Mouse (Mus musculus): ENCODE results near the gene Fastkd5.

Gene Fastkd5

DNA sequence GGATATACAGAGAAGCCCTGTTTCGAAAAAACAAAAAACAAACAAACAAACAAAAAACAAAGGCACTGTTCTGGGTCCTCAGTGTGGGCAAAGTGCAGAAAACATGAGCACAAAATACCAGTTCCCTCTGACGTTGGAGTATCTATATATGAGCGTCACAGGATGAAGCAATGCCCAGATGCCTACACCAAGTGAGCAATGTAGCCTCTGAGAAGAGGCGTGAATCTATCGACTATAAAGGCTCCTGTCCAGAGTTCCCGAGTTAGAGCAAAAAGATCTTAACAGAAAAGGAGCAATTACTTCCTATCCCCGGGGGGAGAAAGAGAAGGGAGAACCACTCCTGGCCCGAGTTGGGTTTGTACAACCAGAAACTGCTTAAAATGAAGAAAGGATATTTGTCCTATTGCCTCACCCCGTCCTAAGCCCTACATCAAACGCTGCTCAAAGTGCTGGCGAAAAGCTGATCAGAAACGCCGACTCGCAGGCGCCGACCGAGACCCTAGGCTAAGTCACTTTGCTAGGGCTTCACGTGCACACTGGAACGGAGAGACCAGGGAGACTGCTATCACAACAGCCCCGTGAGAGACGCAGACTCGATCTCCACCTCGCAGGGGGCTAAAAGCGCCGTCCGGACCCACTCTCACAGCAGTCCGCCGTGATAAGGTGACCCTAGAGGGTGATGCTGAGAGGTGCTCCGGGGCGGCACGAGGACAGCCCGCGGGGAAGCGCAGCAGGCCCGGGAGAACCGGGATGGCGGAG lies 568 bp downstream of the Fastkd5 start:
- Histone ChIP-seq H3K36me3 (ENCODE audit: insufficient read depth, low read length) (peaks cover 39% of the 10 kb centered on the region), H3K9me3 (ENCODE audit: low read length) (no peaks in the 10 kb centered on the region), H3K4me3 (replicated peaks; ENCODE audit: low read length) (peak overlapping the region; percentile 98), H3K27me3 (ENCODE audit: insufficient read depth, low read length) (peaks cover 8% of the 10 kb centered on the region), H3K4me1 (replicated peaks; ENCODE audit: low read depth, low read length) (peaks cover 78% of the 10 kb centered on the region)
- TF ChIP-seq POU5F1 (IDR thresholded peaks at IDR 0.05; ENCODE audit: borderline replicate concordance, low read length) (no peak), CTCF (conservative IDR thresholded peaks at IDR 0.05; ENCODE audit: low read length) (no peak)

GRCm38 (mm10) chr2:130628424-130628823 lies 1.4 kb downstream of the Fastkd5 start:
- peaks cover 47% of the 10 kb centered on the region for H3K36me3 ChIP-seq (ENCODE audit: insufficient read depth, low read length)
- no peaks in the 10 kb centered on the region for H3K9me3 ChIP-seq (ENCODE audit: low read length)
- TF ChIP-seq CTCF (conservative IDR thresholded peaks at IDR 0.05; ENCODE audit: low read length) (peak; percentile 69), POU5F1 (IDR thresholded peaks at IDR 0.05; ENCODE audit: borderline replicate concordance, low read length) (no peak)
- H3K27me3 ChIP-seq (ENCODE audit: insufficient read depth, low read length), result no peaks in the 10 kb centered on the region
- peaks cover 70% of the 10 kb centered on the region for H3K4me1 ChIP-seq (replicated peaks; ENCODE audit: low read depth, low read length)
- H3K4me3 ChIP-seq (replicated peaks; ENCODE audit: low read length), result peak overlapping the region; percentile 98

DNA sequence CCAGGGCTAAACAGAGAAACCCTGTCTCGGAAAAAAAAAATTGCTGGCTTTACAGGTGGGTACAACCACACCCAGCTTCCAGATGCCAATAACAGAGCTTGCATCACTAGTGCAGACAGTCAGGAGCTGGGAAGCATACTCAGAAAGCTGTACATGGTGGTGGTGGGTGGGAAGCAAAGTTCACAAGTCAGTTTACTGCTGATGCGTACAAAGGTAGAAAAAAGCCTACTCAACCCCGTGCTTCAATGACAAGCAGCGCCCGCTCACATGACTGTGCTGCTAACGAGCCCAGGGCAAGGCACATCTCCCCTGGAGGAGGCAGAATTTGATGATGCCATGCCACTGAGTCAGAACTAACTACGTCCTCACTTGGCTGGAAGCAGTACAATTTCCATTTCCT lies 10.9 kb downstream of the Fastkd5 start:
- no peak for TF ChIP-seq NANOG (IDR thresholded peaks at IDR 0.05; ENCODE audit: borderline replicate concordance, low read length)
- TF ChIP-seq POU5F1 (IDR thresholded peaks at IDR 0.05; ENCODE audit: borderline replicate concordance, low read length), result no peak
- TF ChIP-seq CTCF (conservative IDR thresholded peaks at IDR 0.05; ENCODE audit: low read length), result no peak
- Histone ChIP-seq H3K4me3 (replicated peaks; ENCODE audit: low read length) (no peak overlapping the region), H3K9me3 (ENCODE audit: low read length) (no peaks in the 10 kb centered on the region)

DNA sequence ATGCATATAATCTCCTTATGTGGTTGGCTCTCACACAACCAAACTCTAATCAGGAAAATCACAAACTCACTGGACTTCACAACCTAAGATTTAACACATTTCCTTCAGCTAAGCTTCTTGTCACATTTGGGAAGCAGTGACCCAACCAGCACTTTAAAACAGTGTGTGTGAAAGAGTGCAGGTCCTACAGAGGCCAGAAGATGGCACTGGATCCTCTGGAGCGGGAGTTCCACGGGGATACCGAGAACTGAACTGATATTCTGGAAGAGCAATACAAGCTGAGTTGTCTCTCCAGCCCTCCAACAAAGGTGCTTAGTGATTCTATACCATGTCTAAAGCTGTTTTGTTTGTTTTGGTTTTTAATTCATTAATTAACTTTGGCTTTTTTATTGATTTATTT lies 16.7 kb downstream of the Fastkd5 start:
- H3K27me3 ChIP-seq (ENCODE audit: insufficient read depth, low read length), result no peaks in the 10 kb centered on the region
- H3K4me3 ChIP-seq (replicated peaks; ENCODE audit: low read length), result no peak overlapping the region
- peaks cover 74% of the 10 kb centered on the region for H3K36me3 ChIP-seq (ENCODE audit: insufficient read depth, low read length)
- peak; percentile 68 for TF ChIP-seq CTCF (conservative IDR thresholded peaks at IDR 0.05; ENCODE audit: low read length)
- TF ChIP-seq NANOG (IDR thresholded peaks at IDR 0.05; ENCODE audit: borderline replicate concordance, low read length), result no peak
- TF ChIP-seq POU5F1 (IDR thresholded peaks at IDR 0.05; ENCODE audit: borderline replicate concordance, low read length), result no peak
- no peaks in the 10 kb centered on the region for H3K9me3 ChIP-seq (ENCODE audit: low read length)
- no peaks in the 10 kb centered on the region for H3K4me1 ChIP-seq (replicated peaks; ENCODE audit: low read depth, low read length)

More for the DNA sequence above, 10.9 kb downstream of the Fastkd5 start:
- Histone ChIP-seq H3K4me1 (replicated peaks; ENCODE audit: low read depth, low read length) (peaks cover 15% of the 10 kb centered on the region; the same call in 1 of the 2 replicates), H3K27me3 (ENCODE audit: insufficient read depth, low read length) (no peaks in the 10 kb centered on the region), H3K36me3 (ENCODE audit: insufficient read depth, low read length) (peaks cover 90% of the 10 kb centered on the region)

- Histone ChIP-seq H3K36me3 (ENCODE audit: insufficient read depth, low read length) (peaks cover 79% of the 10 kb centered on the region), H3K27me3 (ENCODE audit: insufficient read depth, low read length) (no peaks in the 10 kb centered on the region), H3K4me1 (replicated peaks; ENCODE audit: low read depth, low read length) (no peaks in the 10 kb centered on the region; the same call in 1 of the 2 replicates), H3K9me3 (ENCODE audit: low read length) (no peaks in the 10 kb centered on the region), H3K4me3 (replicated peaks; ENCODE audit: low read length) (no peak overlapping the region)
- TF ChIP-seq CTCF (conservative IDR thresholded peaks at IDR 0.05; ENCODE audit: low read length) (no peak), POU5F1 (IDR thresholded peaks at IDR 0.05; ENCODE audit: borderline replicate concordance, low read length) (no peak), NANOG (IDR thresholded peaks at IDR 0.05; ENCODE audit: borderline replicate concordance, low read length) (no peak)
Observed at GRCm38 (mm10) chr2:130602195-130602594, 27.6 kb downstream of the Fastkd5 start.

- Histone ChIP-seq H3K4me3 (replicated peaks; ENCODE audit: low read length) (no peak overlapping the region), H3K4me1 (replicated peaks; ENCODE audit: low read depth, low read length) (peaks cover 5% of the 10 kb centered on the region; the same call in 1 of the 2 replicates), H3K36me3 (ENCODE audit: insufficient read depth, low read length) (peaks cover 90% of the 10 kb centered on the region), H3K27me3 (ENCODE audit: insufficient read depth, low read length) (no peaks in the 10 kb centered on the region), H3K9me3 (ENCODE audit: low read length) (no peaks in the 10 kb centered on the region)
- TF ChIP-seq POU5F1 (IDR thresholded peaks at IDR 0.05; ENCODE audit: borderline replicate concordance, low read length) (no peak), NANOG (IDR thresholded peaks at IDR 0.05; ENCODE audit: borderline replicate concordance, low read length) (no peak), CTCF (conservative IDR thresholded peaks at IDR 0.05; ENCODE audit: low read length) (no peak)
Observed at GRCm38 (mm10) chr2:130598399-130598798, 31.4 kb downstream of the Fastkd5 start.

- peaks cover 5% of the 10 kb centered on the region; the same call in 1 of the 2 replicates for H3K4me1 ChIP-seq (replicated peaks; ENCODE audit: low read depth, low read length)
- H3K4me3 ChIP-seq (replicated peaks; ENCODE audit: low read length), result no peak overlapping the region
- H3K36me3 ChIP-seq (ENCODE audit: insufficient read depth, low read length), result peaks cover 88% of the 10 kb centered on the region
- no peaks in the 10 kb centered on the region for H3K27me3 ChIP-seq (ENCODE audit: insufficient read depth, low read length)
- no peaks in the 10 kb centered on the region for H3K9me3 ChIP-seq (ENCODE audit: low read length)
- TF ChIP-seq CTCF (conservative IDR thresholded peaks at IDR 0.05; ENCODE audit: low read length), result peak; percentile 78
- no peak for TF ChIP-seq POU5F1 (IDR thresholded peaks at IDR 0.05; ENCODE audit: borderline replicate concordance, low read length)
Observed at GRCm38 (mm10) chr2:130597601-130598010, 32.2 kb downstream of the Fastkd5 start.

DNA sequence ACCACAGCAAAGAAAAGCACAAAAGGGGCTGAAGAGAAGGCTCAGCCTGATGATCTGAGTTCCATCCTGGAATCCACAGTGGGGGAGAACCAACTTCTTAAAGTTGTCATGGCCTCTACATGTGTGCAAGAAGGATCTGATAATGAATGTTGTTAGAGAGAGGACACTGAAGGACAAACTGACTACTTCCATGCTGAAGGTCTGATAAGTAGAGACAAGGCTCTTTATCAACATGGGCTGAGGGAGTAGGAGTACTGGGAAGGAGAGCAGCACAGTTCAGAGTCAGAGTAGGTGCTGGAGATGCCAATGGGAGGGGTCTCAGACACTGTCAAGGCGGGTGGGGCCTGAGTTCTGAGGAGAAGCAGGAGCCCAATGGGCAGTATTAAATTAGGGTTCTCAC lies 34.2 kb downstream of the Fastkd5 start:
- no peaks in the 10 kb centered on the region for H3K9me3 ChIP-seq (ENCODE audit: low read length)
- H3K27me3 ChIP-seq (ENCODE audit: insufficient read depth, low read length), result no peaks in the 10 kb centered on the region
- H3K36me3 ChIP-seq (ENCODE audit: insufficient read depth, low read length), result peaks cover 84% of the 10 kb centered on the region
- H3K4me3 ChIP-seq (replicated peaks; ENCODE audit: low read length), result no peak overlapping the region
- peaks cover 5% of the 10 kb centered on the region; the same call in 1 of the 2 replicates for H3K4me1 ChIP-seq (replicated peaks; ENCODE audit: low read depth, low read length)
- TF ChIP-seq CTCF (conservative IDR thresholded peaks at IDR 0.05; ENCODE audit: low read length), result no peak

GRCm38 (mm10) chr2:130591016-130591415 lies 38.8 kb downstream of the Fastkd5 start:
- H3K4me3 ChIP-seq (replicated peaks; ENCODE audit: low read length), result no peak overlapping the region
- H3K9me3 ChIP-seq (ENCODE audit: low read length), result no peaks in the 10 kb centered on the region
- no peaks in the 10 kb centered on the region for H3K27me3 ChIP-seq (ENCODE audit: insufficient read depth, low read length)
- peaks cover 46% of the 10 kb centered on the region for H3K36me3 ChIP-seq (ENCODE audit: insufficient read depth, low read length)
- TF ChIP-seq POU5F1 (IDR thresholded peaks at IDR 0.05; ENCODE audit: borderline replicate concordance, low read length) (no peak), CTCF (conservative IDR thresholded peaks at IDR 0.05; ENCODE audit: low read length) (no peak), NANOG (IDR thresholded peaks at IDR 0.05; ENCODE audit: borderline replicate concordance, low read length) (no peak)
- H3K4me1 ChIP-seq (replicated peaks; ENCODE audit: low read depth, low read length), result peaks cover 31% of the 10 kb centered on the region

All from E14TG2a.4 (cell line).